Mouse (Mus musculus) stomach, embryonic 14.5 days (tissue): ENCODE results near the gene Ccdc24. TPM values are rescaled to one million over a fixed set of nuclear protein-coding genes. Genes with fewer than 3 reads are reported as not detected.

Experiments used
- ATAC-seq: fragments of 200-750 bp; cut with Nextera tagmentation; 2 replicates; pipeline ENCODE4 v1.8.0; 2017; ENCODE audit warnings: low read depth, moderate TSS enrichment; ENCODE audit not compliant: insufficient number of reproducible peaks, insufficient read depth, low FRiP score
- H3K27ac ChIP-seq: fragments of 300-500 bp; sonication (generic); 2 replicates; pipeline ENCODE4 v1.5.1; 2014; ENCODE audit warnings: mild to moderate bottlenecking, low read length, moderate library complexity, mixed read lengths
- H3K27me3 ChIP-seq: fragments of 300-500 bp; sonication (generic); 2 replicates; pipeline ENCODE4 v1.6.1; 2014; ENCODE audit warnings: low read length, control low read depth, mixed read lengths; ENCODE audit not compliant: control insufficient read depth, insufficient read depth
- H3K36me3 ChIP-seq: fragments of 300-500 bp; sonication (generic); 2 replicates; pipeline ENCODE4 v1.6.1; 2014; ENCODE audit warnings: mild to moderate bottlenecking, control low read depth, low read length, moderate library complexity, mixed read lengths; ENCODE audit not compliant: control insufficient read depth, insufficient read depth
- H3K4me1 ChIP-seq: fragments of 300-500 bp; sonication (generic); 2 replicates; pipeline ENCODE4 v1.6.1; 2014; ENCODE audit warnings: low read length, control low read depth, mixed read lengths; ENCODE audit not compliant: control insufficient read depth, insufficient read depth
- H3K4me2 ChIP-seq: fragments of 300-500 bp; sonication (generic); replicated peaks from 2 replicates; pipeline ENCODE4 v1.6.1; 2014; ENCODE audit warnings: low read depth, low read length, control low read depth
- H3K4me3 ChIP-seq: fragments of 300-500 bp; sonication (generic); 2 replicates; pipeline ENCODE4 v1.5.1; 2014; ENCODE audit warnings: low read depth, low read length, control low read depth
- H3K9ac ChIP-seq: fragments of 300-500 bp; sonication (generic); replicated peaks from 2 replicates; pipeline ENCODE4 v1.6.1; 2014; ENCODE audit warnings: low read depth, mild to moderate bottlenecking, control low read depth, low read length, moderate library complexity, mixed read lengths
- H3K9me3 ChIP-seq: fragments of 300-500 bp; sonication (generic); 2 replicates; pipeline ENCODE4 v1.6.1; 2016; ENCODE audit warnings: low read depth, low read length, control low read depth; ENCODE audit not compliant: control insufficient read depth
- WGBS: fragments of 180-500 bp; shearing (Covaris S2); extraction: QIAGEN DNeasy Blood & Tissue Kit; methylation state at CpG from one replicate; pipeline ENCODE4 v1.1.7; 2014; 5-methylcytosine and 5-hydroxymethylcytosine counted together
- polyA plus RNA-seq: library from polyadenylated mRNA; unstranded; fragments of >200 nt; fragmentation: Nextera tagmentation; extraction: Ambion mirVana; gene quantifications from 2 replicates; pipeline ENCODE4 v1.2.1, GENCODE M21; 2014

The Ccdc24 gene
- polyA plus RNA-seq, 1 experiment from 2014 or later, result 2.4 TPM

DNA sequence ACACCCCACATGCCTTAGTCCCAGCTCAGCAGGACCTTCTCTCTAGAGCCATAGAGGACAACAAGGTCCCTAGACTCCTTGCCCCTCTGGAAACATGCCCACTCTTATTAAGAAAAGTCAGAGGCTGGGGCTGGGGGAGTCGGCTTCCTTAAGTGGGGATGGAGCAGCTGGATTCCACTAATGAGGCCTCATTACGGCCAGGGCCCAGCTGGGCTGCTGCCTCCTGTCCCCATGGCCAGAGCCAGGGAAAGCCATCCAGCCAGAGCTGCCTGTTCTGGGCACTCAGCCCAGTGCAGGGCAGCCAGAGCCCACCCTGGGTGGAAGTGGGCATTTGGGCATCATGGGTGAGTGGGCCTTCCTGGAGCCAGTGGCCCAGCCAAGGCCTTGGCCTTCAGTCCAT lies 25.3 kb downstream of the Ccdc24 start:
- Histone ChIP-seq H3K9me3 (no peaks in the 10 kb centered on the region), H3K4me3 (no peak overlapping the region), H3K36me3 (peaks cover 6% of the 10 kb centered on the region; the same call in 1 of the 2 replicates), H3K27ac (no peak overlapping the region), H3K27me3 (no peaks in the 10 kb centered on the region), H3K4me2 (no peak overlapping the region), H3K4me1 (no peaks in the 10 kb centered on the region), H3K9ac (no peak overlapping the region)
- WGBS, result 67% methylated on average over 2 of the region's 2 CpGs
- ATAC-seq, result no peak

- no peak overlapping the region for H3K4me3 ChIP-seq
- no peak for ATAC-seq
- no peak overlapping the region for H3K9ac ChIP-seq
- 96% methylated on average over 4 of the region's 4 CpGs for WGBS
- no peak overlapping the region for H3K4me2 ChIP-seq
- no peaks in the 10 kb centered on the region for H3K4me1 ChIP-seq
- H3K27ac ChIP-seq, result no peak overlapping the region
- H3K9me3 ChIP-seq, result no peaks in the 10 kb centered on the region
- H3K27me3 ChIP-seq, result no peaks in the 10 kb centered on the region
- H3K36me3 ChIP-seq, result peaks cover 6% of the 10 kb centered on the region; the same call in 1 of the 2 replicates
Measured at GRCm38 (mm10) chr4:117846261-117846660, 26.1 kb downstream of the Ccdc24 start.

- peaks cover 6% of the 10 kb centered on the region; the same call in 1 of the 2 replicates for H3K36me3 ChIP-seq
- H3K4me3 ChIP-seq, result no peak overlapping the region
- no peak overlapping the region for H3K4me2 ChIP-seq
- H3K9me3 ChIP-seq, result no peaks in the 10 kb centered on the region
- ATAC-seq, result no peak
- no peaks in the 10 kb centered on the region for H3K27me3 ChIP-seq
- H3K9ac ChIP-seq, result no peak overlapping the region
- no peaks in the 10 kb centered on the region for H3K4me1 ChIP-seq
- no peak overlapping the region for H3K27ac ChIP-seq
- WGBS, result 88% methylated on average over 11 of the region's 11 CpGs
Measured at GRCm38 (mm10) chr4:117845316-117845715, 27.0 kb downstream of the Ccdc24 start.

DNA sequence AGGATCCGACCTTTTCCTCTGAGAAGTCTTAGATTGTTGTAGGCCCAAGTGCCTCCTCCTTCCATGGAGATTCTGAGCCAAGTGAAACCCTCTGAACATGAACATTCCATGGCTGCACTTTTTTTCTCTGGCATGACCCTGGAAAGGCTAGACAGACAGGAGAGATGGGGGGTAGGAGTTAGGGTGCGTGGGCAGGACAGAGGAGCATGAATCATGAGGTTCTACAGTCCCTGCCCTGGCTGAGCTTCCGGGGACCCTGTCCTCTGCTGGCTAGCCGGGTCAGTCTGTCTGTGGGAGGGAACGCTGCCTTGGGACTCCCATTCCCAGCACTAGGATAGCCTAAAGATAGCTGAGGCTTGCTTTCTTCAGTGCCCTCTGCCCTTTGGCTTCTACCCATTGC lies 27.9 kb downstream of the Ccdc24 start:
- WGBS, result 90% methylated on average over 5 of the region's 5 CpGs
- Histone ChIP-seq H3K27ac (no peak overlapping the region), H3K4me3 (no peak overlapping the region), H3K9me3 (no peaks in the 10 kb centered on the region), H3K9ac (no peak overlapping the region), H3K27me3 (no peaks in the 10 kb centered on the region), H3K4me2 (no peak overlapping the region), H3K36me3 (peaks cover 6% of the 10 kb centered on the region; the same call in 1 of the 2 replicates), H3K4me1 (no peaks in the 10 kb centered on the region)
- no peak for ATAC-seq

GRCm38 (mm10) chr4:117843101-117843500 lies 29.3 kb downstream of the Ccdc24 start:
- Histone ChIP-seq H3K4me1 (no peaks in the 10 kb centered on the region), H3K4me3 (no peak overlapping the region), H3K9ac (no peak overlapping the region), H3K27me3 (no peaks in the 10 kb centered on the region), H3K36me3 (peaks cover 6% of the 10 kb centered on the region; the same call in 1 of the 2 replicates), H3K9me3 (no peaks in the 10 kb centered on the region), H3K4me2 (no peak overlapping the region), H3K27ac (no peak overlapping the region)
- ATAC-seq, result no peak
- 82% methylated on average over 5 of the region's 5 CpGs for WGBS

- H3K4me3 ChIP-seq, result no peak overlapping the region
- no peak overlapping the region for H3K4me2 ChIP-seq
- peaks cover 6% of the 10 kb centered on the region; the same call in 1 of the 2 replicates for H3K36me3 ChIP-seq
- no peaks in the 10 kb centered on the region for H3K27me3 ChIP-seq
- H3K4me1 ChIP-seq, result peaks cover 5% of the 10 kb centered on the region; the same call in 1 of the 2 replicates
- H3K9ac ChIP-seq, result no peak overlapping the region
- H3K27ac ChIP-seq, result no peak overlapping the region
- 82% methylated on average over 3 of the region's 3 CpGs for WGBS
- ATAC-seq, result no peak
- H3K9me3 ChIP-seq, result no peaks in the 10 kb centered on the region
Measured at GRCm38 (mm10) chr4:117841566-117841965, 30.8 kb downstream of the Ccdc24 start.

GRCm38 (mm10) chr4:117840821-117841220 lies 31.5 kb downstream of the Ccdc24 start:
- 77% methylated on average over 5 of the region's 5 CpGs for WGBS
- ATAC-seq, result no peak

DNA sequence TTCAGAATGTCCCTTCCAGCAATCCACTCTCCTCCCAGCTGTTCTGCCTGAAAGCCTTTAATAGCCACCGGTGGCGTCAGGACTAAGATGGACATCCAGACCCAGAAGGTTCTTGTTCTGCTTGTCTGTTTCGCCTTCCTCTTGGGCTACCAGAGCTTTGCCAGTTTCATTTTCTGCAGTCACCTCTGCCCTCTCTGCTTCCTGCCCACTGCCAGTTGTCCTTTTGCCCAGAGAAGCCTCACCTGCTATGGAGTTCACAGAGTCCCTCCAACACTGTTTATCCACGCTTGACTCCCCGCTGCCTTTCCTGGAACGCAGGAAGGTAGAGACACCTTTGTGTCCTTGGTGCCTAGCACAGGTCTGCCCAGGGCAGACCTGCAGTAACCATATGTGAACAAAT lies 33.0 kb downstream of the Ccdc24 start:
- H3K4me2 ChIP-seq, result no peak overlapping the region
- no peaks in the 10 kb centered on the region for H3K9me3 ChIP-seq
- H3K4me1 ChIP-seq, result peaks cover 8% of the 10 kb centered on the region; the same call in 1 of the 2 replicates
- WGBS, result 70% methylated on average over 6 of the region's 6 CpGs
- H3K9ac ChIP-seq, result no peak overlapping the region
- H3K27me3 ChIP-seq, result no peaks in the 10 kb centered on the region
- H3K27ac ChIP-seq, result no peak overlapping the region
- H3K4me3 ChIP-seq, result no peak overlapping the region
- H3K36me3 ChIP-seq, result no peaks in the 10 kb centered on the region
- no peak for ATAC-seq

More at GRCm38 (mm10) chr4:117840821-117841220, 31.5 kb downstream of the Ccdc24 start:
- H3K27ac ChIP-seq, result no peak overlapping the region
- H3K27me3 ChIP-seq, result no peaks in the 10 kb centered on the region
- no peak overlapping the region for H3K4me3 ChIP-seq
- no peaks in the 10 kb centered on the region for H3K9me3 ChIP-seq
- no peak overlapping the region for H3K9ac ChIP-seq
- peaks cover 3% of the 10 kb centered on the region; the same call in 1 of the 2 replicates for H3K36me3 ChIP-seq
- H3K4me2 ChIP-seq, result no peak overlapping the region
- H3K4me1 ChIP-seq, result peaks cover 5% of the 10 kb centered on the region; the same call in 1 of the 2 replicates

DNA sequence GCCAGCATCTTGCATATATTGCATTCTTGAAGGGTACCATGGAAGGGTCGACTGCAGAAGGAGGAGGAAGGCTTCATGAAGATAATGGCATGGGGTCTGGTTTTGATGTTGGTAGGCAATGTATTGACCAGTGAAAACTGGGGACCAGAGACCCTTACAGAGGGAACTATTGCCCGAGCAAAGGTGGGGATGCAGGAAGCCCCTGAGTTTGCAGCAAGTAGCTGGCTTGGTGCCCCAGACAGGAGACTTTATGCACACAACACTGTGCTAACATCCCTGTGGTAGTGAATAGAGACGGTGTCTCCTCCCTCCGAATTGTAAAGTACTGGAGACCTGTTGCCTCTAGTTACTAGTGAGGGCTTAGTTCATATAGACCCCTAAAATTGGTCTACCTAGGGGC lies 35.1 kb downstream of the Ccdc24 start:
- 63% methylated on average over 4 of the region's 4 CpGs for WGBS
- H3K4me1 ChIP-seq, result peaks cover 11% of the 10 kb centered on the region; the same call in 1 of the 2 replicates
- no peaks in the 10 kb centered on the region for H3K9me3 ChIP-seq
- no peak overlapping the region for H3K9ac ChIP-seq
- ATAC-seq, result no peak
- H3K27me3 ChIP-seq, result no peaks in the 10 kb centered on the region
- H3K4me2 ChIP-seq, result no peak overlapping the region
- no peak overlapping the region for H3K4me3 ChIP-seq
- no peaks in the 10 kb centered on the region for H3K36me3 ChIP-seq
- no peak overlapping the region for H3K27ac ChIP-seq
